Mouse (Mus musculus) heart, postnatal 0 days (tissue): ENCODE data around the gene Gm1113.

Source experiments
- CTCF ChIP-seq: IDR thresholded peaks from 2 replicates; pipeline ENCODE4 v1.5.1; 2016; ENCODE audit warnings: antibody characterized with exemption, control low read depth, low read depth
- EP300 ChIP-seq: IDR thresholded peaks from 2 replicates; pipeline ENCODE4 v1.6.1; 2016; ENCODE audit warnings: antibody characterized with exemption, low read depth

GRCm38 (mm10) chr9:35546745-35547144 is 28.7 kb upstream of the Gm1113 start:
- TF ChIP-seq EP300 (no peak), CTCF (no peak)
